Mouse (Mus musculus) olfactory bulb, adult 2 months (tissue): ENCODE results near the gene Ssr2.

Experiments
- CTCF ChIP-seq: fragments of 200-500 bp; IDR thresholded peaks from 2 replicates; pipeline ENCODE4 v1.5.1; 2012; ENCODE audit warnings: low read depth, mild to moderate bottlenecking, low read length, moderate library complexity; ENCODE audit not compliant: insufficient read depth
- POLR2A ChIP-seq: fragments of 200-500 bp; IDR thresholded peaks from 2 replicates; pipeline ENCODE4 v1.6.1; 2012; ENCODE audit warnings: mild to moderate bottlenecking, low read depth, low read length, moderate library complexity; ENCODE audit not compliant: insufficient read depth

GRCm38 (mm10) chr3:88586640-88587039 lies 11.0 kb downstream of the Ssr2 start:
- TF ChIP-seq CTCF, result no peak
- TF ChIP-seq POLR2A, result no peak
